Mouse (Mus musculus): ENCODE measurements around the gene Gm10271. TPM values are rescaled to one million over a fixed set of nuclear protein-coding genes. Genes with fewer than 3 reads are reported as not detected.

Gm10271 gene
- not detected in 2 replicates for polyA plus RNA-seq (2015; fragmentation: Nextera tagmentation; extraction: Ambion mirVana)

DNA sequence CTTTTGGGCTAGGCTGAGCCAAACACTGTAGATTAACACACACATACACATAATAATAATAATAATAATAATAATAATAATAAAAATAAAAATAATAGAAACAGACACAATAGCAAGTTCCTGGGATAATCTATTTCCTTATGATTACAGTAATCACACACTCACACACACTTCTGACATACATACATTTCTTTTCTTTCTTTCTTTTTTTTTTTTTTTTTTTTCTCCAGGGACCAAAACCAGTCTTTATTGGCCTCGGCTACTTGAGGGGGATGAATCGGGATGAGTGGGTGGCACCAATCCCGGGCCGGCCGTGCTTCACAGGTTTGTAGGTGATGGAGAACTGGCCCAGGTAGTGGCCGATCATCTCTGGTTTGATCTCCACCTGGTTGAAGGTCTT lies at the start of gene Gm10271:
Gene Gm10271, minus strand, starts transcription at position 101 of the 400 bp plus-strand sequence.
- no peak within 1 kb of the TSS for H3K4me2 ChIP-seq
- no peaks in the 10 kb centered on the region for H3K27me3 ChIP-seq
- H3K4me1 ChIP-seq (replicated peaks) = no peaks in the 10 kb centered on the region
- no peak within 1 kb of the TSS for H3K27ac ChIP-seq
- WGBS = 97% methylated on average over 6 of the region's 6 CpGs
- H3K36me3 ChIP-seq = no peaks in the 10 kb centered on the region
- no peak for ATAC-seq (ENCODE audit: low FRiP score)
- no peak within 1 kb of the TSS for H3K4me3 ChIP-seq
- H3K9ac ChIP-seq = no peak within 1 kb of the TSS
- no peaks in the 10 kb centered on the region for H3K9me3 ChIP-seq

DNA sequence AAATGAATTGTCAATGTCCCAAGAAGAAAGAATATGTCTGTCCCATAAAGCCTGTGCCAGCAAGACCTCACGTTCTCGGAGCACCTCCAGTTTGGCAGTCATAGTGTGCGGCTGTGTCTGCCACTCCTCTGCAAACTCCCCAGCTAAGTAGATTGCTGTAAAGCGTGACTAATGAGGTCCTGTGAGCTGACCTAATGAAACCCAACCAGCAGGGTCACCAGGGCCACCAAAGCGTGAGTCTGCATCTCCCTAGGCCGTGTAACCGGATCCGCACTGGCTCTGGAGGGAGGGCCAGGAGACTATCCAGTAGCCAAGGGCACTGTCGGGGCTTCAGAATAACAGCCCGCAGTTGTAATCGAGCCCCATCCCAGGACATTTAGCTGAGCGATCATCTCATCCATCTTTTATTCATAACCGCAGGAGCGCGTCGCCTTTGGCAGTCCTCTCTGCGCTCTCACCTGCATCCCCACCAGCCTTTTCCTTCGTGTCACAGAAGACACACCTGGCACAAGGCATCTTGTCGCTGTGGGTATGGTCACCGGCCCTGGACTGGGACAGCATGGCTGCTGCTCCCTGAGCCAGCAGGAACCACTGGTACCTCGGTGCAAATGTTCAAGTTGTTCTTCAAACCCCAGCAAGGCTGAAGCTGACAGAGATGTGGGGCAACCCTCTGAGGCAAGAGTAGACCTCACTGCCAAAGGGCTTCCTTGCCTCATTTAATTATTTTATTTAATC lies 48.8 kb upstream of the Gm10271 start:
- Histone ChIP-seq H3K36me3 (no peaks in the 10 kb centered on the region), H3K4me3 (no peak overlapping the region), H3K9ac (peak overlapping the region; percentile 19; the same call in 1 of the 2 replicates), H3K4me1 (replicated peaks) (peaks cover 17% of the 10 kb centered on the region), H3K9me3 (no peaks in the 10 kb centered on the region), H3K27ac (no peak overlapping the region), H3K4me2 (0 out of 2 replicates have a peak overlapping the region, but pooled peaks have one; percentile 4), H3K27me3 (peaks cover 7% of the 10 kb centered on the region; the same call in 1 of the 2 replicates)
- 17% methylated on average over 21 of the region's 21 CpGs for WGBS
- no peak for ATAC-seq (ENCODE audit: low FRiP score)

DNA sequence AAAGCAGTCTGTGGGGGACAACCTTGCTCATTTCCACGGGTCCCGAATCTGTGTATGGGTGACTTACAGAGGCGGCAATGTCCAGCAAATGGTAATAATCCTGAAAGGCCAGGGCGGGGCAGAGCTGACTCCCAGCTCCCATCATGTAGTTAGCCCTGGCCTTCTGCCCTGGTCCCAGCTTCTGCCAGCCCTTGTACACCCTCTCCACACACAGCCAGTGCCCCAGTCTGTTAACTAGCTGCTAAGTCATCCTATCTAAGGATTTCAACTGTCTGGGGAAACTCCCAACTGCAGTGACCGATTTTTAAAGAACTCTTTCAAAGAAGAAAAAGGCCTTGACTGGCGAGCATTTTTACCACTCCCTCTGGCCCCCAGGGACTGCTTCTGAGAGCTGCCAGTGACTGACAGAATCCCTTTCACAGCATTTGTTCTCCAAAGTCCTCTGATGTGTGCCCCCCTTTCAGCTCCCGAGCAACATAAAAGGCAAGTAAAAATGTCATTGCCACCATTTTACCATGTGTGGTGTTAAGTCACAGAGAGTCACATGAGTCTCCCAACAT lies 46.0 kb upstream of the Gm10271 start:
- Histone ChIP-seq H3K27me3 (no peaks in the 10 kb centered on the region), H3K9me3 (no peaks in the 10 kb centered on the region), H3K4me1 (replicated peaks) (peaks cover 23% of the 10 kb centered on the region), H3K4me2 (no peak overlapping the region), H3K27ac (no peak overlapping the region), H3K9ac (no peak overlapping the region), H3K36me3 (no peaks in the 10 kb centered on the region), H3K4me3 (no peak overlapping the region)
- ATAC-seq (ENCODE audit: low FRiP score) = no peak
- WGBS = 42% methylated on average over 7 of the region's 7 CpGs

DNA sequence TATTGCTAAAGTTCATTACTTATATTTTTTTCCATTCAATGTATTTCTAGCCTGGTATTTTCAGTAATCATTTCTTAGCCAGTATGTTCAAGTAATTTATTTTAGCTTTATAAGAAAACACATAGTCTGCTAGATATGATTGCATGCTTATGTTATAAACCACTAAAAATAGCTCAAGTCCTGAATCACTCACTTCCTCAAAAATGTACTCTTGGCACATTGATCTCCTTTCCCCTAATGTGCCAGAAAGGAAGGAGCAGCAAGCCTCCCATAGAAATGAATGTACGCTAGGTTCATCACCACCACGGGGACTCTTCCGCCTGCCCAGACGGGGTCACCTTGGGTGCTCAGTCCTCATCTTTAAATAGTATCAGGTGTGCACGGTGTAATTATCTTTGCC lies 42.2 kb upstream of the Gm10271 start:
- Histone ChIP-seq H3K27ac (no peak overlapping the region), H3K4me2 (no peak overlapping the region), H3K9ac (no peak overlapping the region), H3K9me3 (no peaks in the 10 kb centered on the region), H3K4me3 (no peak overlapping the region), H3K4me1 (replicated peaks) (peaks cover 15% of the 10 kb centered on the region), H3K27me3 (no peaks in the 10 kb centered on the region), H3K36me3 (no peaks in the 10 kb centered on the region)
- 67% methylated on average over 5 of the region's 5 CpGs for WGBS
- ATAC-seq (ENCODE audit: low FRiP score) = no peak

DNA sequence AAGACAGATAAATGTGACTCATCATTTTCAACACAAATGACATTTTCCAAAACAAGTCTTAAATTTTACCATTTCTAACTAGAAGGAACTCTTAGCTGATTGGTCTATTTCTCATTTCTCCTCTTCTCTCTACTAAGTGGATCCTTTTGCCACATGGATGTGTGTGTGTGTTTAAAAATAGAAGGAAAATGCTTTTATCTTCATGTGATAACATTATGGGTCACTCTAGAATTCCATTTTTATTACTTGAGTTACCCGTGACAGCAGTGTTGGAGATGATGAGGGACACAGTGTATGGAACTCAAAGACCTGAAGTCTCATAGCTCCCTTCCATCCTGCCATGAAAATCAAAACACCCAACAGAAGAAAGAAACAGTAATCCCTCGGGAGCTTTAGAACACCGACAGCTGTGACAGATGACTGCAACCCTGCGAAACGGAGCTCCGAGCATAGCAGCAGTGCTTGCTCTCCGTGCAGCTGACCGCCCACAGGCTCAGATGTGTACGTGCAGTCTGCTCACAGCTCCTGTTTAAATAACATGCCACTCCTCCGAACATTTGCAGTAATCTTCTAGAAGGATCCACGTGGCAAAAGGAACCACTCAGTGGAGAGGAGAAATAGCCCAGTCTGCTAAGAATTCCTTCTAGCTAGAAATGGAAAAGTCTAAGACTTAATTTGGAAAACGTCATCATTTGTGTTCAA lies 41.4 kb upstream of the Gm10271 start:
- H3K4me2 ChIP-seq = peak overlapping the region; percentile 33
- no peaks in the 10 kb centered on the region for H3K27me3 ChIP-seq
- no peak overlapping the region for H3K4me3 ChIP-seq
- peak overlapping the region; percentile 35; the same call in 1 of the 2 replicates for H3K27ac ChIP-seq
- ATAC-seq (ENCODE audit: low FRiP score) = peak; percentile 79
- H3K36me3 ChIP-seq = no peaks in the 10 kb centered on the region
- no peak overlapping the region for H3K9ac ChIP-seq
- H3K9me3 ChIP-seq = no peaks in the 10 kb centered on the region
- 17% methylated on average over 12 of the region's 12 CpGs for WGBS
- H3K4me1 ChIP-seq (replicated peaks) = peaks cover 15% of the 10 kb centered on the region

DNA sequence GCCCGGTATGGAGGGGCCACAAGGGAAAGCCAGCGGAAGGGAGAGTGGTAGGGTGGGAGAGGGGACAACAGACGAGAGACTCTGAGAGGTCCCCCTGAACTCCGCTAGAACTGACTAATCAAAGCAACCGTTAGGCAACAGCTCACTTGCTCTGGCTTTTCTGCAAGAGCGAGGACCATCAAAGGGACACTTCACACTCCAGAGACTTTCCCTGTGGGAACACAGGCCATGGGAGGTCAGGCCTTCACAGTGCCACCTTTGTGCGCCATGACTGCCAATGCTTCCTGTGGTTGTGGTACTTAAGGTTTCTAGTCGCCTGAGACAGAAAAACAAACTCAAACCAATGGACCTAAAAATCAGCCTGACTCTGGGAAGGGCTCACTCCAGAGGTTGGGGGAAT lies 38.6 kb upstream of the Gm10271 start:
- H3K9ac ChIP-seq = no peak overlapping the region
- peaks cover 6% of the 10 kb centered on the region for H3K4me1 ChIP-seq (replicated peaks)
- no peak for ATAC-seq (ENCODE audit: low FRiP score)
- H3K4me2 ChIP-seq = no peak overlapping the region
- H3K27ac ChIP-seq = no peak overlapping the region
- H3K4me3 ChIP-seq = no peak overlapping the region
- H3K27me3 ChIP-seq = no peaks in the 10 kb centered on the region
- WGBS = 44% methylated on average over 8 of the region's 8 CpGs
- H3K36me3 ChIP-seq = no peaks in the 10 kb centered on the region
- H3K9me3 ChIP-seq = no peaks in the 10 kb centered on the region

DNA sequence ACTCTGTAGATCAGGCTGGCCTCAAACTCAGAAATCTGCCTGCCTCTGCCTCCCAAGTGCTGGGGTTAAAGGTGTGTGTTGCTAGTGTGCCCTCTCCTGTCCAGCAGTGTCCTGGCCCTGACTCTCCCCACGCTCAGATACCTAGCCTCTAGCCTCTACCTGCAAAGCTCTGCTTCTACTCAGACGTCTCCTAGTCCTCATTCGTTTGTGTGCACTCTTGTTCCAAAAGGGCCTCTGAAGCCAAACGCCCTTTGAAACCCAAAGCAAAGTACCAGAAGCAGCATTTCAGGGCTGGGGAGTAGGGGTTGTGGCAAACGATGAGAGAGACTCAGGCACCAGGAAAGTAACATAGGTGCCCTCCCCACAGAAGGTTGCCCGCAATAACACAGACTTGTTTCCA lies 37.3 kb upstream of the Gm10271 start:
- Histone ChIP-seq H3K9me3 (no peaks in the 10 kb centered on the region), H3K27me3 (no peaks in the 10 kb centered on the region), H3K4me3 (no peak overlapping the region), H3K9ac (no peak overlapping the region), H3K27ac (no peak overlapping the region), H3K4me1 (replicated peaks) (peaks cover 8% of the 10 kb centered on the region), H3K36me3 (no peaks in the 10 kb centered on the region), H3K4me2 (no peak overlapping the region)
- 91% methylated on average over 6 of the region's 6 CpGs for WGBS
- ATAC-seq (ENCODE audit: low FRiP score) = no peak

DNA sequence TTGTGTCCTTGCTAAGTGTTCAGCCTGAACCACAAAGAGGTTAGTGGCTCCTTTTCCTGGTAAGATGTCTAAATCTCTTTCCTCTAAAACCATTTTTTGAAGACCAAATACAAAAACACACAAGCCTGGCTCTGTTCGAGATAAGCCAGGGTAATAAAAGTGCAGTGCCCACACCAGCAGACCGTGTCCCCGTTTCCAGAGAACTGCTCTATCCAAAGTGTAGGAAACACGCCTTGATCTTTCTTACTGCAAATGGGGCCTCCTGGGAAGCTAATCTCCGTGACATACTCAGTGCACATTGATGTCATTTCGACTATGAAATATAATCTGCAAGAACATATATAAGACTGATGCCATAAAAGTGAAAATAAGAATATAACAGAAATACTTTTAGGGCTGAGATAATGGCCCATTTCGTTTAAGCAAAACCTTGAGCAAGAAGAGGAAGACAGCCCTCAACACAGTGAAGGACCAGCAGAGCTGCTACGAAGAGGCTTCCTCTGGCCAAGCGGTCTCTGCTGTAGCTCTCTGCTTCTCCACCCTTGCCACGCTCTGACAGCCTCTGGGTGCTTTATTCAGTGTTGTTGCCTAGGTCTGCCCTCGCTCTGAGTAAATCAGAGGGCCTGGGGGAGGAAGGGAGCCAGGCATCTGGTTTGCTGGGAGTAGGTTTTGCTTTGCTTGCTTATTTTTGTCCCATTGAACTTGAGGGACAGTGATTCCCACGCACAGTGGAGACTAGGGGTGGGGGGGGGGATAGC lies 33.5 kb upstream of the Gm10271 start:
- H3K36me3 ChIP-seq = no peaks in the 10 kb centered on the region
- H3K27me3 ChIP-seq = no peaks in the 10 kb centered on the region
- 74% methylated on average over 12 of the region's 12 CpGs for WGBS
- H3K9ac ChIP-seq = no peak overlapping the region
- no peak overlapping the region for H3K4me3 ChIP-seq
- ATAC-seq (ENCODE audit: low FRiP score) = no peak
- no peaks in the 10 kb centered on the region for H3K9me3 ChIP-seq
- no peak overlapping the region for H3K27ac ChIP-seq
- peaks cover 7% of the 10 kb centered on the region for H3K4me1 ChIP-seq (replicated peaks)
- H3K4me2 ChIP-seq = no peak overlapping the region

DNA sequence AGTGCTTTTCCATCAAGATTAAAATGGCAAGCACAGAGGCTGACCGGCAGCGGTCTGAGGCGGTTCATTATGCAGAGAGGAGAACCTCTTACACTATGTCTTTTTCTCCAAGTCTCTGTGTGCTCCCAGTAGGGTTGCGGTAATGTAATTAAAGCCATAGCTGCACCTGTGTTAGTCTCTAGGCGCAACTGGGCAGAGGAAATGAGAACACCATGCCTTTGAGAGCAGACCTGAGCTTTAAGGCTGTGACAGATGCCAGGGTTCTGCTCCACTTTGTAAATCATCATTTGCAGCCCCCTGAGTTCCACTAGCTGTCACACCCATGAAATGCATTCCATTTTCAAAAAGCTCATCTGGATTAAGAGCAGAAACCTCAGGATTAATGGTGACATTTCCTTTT lies 32.3 kb upstream of the Gm10271 start:
- Histone ChIP-seq H3K27ac (0 out of 2 replicates have a peak overlapping the region, but pooled peaks have one; percentile 20), H3K4me2 (no peak overlapping the region), H3K27me3 (no peaks in the 10 kb centered on the region), H3K4me3 (no peak overlapping the region), H3K36me3 (no peaks in the 10 kb centered on the region), H3K9me3 (no peaks in the 10 kb centered on the region), H3K4me1 (replicated peaks) (peaks cover 7% of the 10 kb centered on the region), H3K9ac (no peak overlapping the region)
- ATAC-seq (ENCODE audit: low FRiP score) = no peak; the same call in 1 of the 2 replicates
- 59% methylated on average over 5 of the region's 5 CpGs for WGBS

DNA sequence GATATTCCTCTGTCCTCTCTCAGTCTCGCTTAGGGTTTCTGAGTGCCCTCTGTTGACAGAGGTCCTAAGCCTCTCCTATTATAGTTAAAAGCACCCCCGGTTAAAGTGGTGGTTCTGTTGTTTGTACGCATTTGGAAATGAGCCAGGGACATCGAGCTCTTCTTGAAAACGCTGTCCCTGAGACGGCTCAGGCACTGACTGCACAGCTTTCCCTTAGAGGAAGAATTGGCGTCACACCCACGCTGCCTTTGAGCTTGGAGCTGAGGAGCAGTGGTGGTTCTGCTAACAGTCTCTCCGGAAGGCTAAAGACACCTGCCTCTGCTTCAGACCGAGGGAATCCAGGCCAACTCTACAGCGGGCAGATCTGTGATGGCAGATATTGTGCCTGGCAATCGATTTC lies 28.6 kb upstream of the Gm10271 start:
- Histone ChIP-seq H3K27me3 (no peaks in the 10 kb centered on the region), H3K4me3 (no peak overlapping the region), H3K4me1 (replicated peaks) (peaks cover 10% of the 10 kb centered on the region), H3K27ac (no peak overlapping the region), H3K9ac (no peak overlapping the region), H3K4me2 (no peak overlapping the region), H3K36me3 (no peaks in the 10 kb centered on the region), H3K9me3 (no peaks in the 10 kb centered on the region)
- ATAC-seq (ENCODE audit: low FRiP score) = no peak
- 69% methylated on average over 12 of the region's 12 CpGs for WGBS

DNA sequence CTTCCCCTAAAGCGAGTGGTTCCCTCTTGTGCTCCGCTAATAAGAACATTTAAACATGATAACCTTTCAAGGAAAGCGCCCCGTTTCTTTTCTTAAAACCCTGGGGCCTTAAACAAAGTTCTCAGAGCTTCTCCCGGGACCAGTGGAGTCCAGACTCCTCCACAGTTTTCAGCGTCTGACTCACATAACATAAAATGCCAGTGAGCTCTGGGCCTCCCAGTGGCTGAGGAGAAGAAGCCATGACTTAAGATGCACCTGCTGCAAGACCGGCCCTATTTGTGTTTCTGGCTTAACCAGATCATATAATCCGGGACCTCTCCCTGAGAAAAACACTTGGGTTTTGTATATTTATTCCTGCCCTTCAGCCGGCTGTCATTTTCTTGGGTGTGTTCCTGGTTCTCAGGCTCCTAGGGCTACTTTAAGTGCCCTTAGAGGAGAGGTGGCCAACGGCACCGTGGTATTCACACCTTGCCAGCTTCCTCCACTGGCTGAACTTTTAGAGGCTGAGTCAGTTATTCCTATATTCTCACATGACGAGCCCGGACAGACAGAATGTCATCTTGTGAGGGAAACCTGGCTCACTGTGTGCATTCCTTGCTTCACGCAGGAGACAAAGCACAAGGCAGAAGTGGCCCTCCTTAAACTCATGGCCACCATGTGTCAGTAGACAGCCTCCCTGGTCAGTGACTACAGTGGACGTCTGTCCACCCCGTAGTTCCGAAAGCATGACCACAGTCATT lies 26.5 kb upstream of the Gm10271 start:
- Histone ChIP-seq H3K36me3 (no peaks in the 10 kb centered on the region), H3K27me3 (no peaks in the 10 kb centered on the region), H3K4me3 (no peak overlapping the region), H3K27ac (no peak overlapping the region), H3K4me1 (replicated peaks) (0 out of 2 replicates have a peak, but pooled peaks cover 3% of the 10 kb centered on the region), H3K9ac (no peak overlapping the region), H3K9me3 (no peaks in the 10 kb centered on the region), H3K4me2 (no peak overlapping the region)
- ATAC-seq (ENCODE audit: low FRiP score) = no peak
- WGBS = 88% methylated on average over 17 of the region's 17 CpGs

Measured in hindbrain, embryonic 13.5 days (tissue).